Mouse (Mus musculus) testis, adult 10 weeks (tissue): Measurements from ENCODE around the gene Ap3d1. TPM values are rescaled to one million over a fixed set of nuclear protein-coding genes. Genes with fewer than 3 reads are reported as not detected.

ENCODE experiments used
- polyA plus RNA-seq: library from polyadenylated mRNA; stranded (reverse); fragments of 350-450 nt; fragmentation: Illumina TruSeq; extraction: RNeasy Lipid Tissue Mini Kit (QIAGEN cat#74804); gene quantifications from one replicate; pipeline ENCODE4 v1.2.3, GENCODE M21; 2014; ENCODE audit warnings: low read depth, low replicate concordance

The Ap3d1 gene
- polyA plus RNA-seq: 18.3 TPM

GRCm38 (mm10) chr10:80742180-80742978 is at the start of gene Ap3d1:
TSS of gene Ap3d1 (minus strand) at chr10:80742264.

GRCm38 (mm10) chr10:80754594-80755290 is 12.7 kb upstream of the Ap3d1 start, which contains the start of gene Dot1l:
TSS of gene Dot1l (plus strand) at chr10:80755206.

GRCm38 (mm10) chr10:80701721-80702535 is 40.1 kb downstream of the Ap3d1 start, which contains the start of the genes Mob3a and Izumo4:
TSS of gene Mob3a (minus strand) at chr10:80701977.
TSS of gene Izumo4 (plus strand) at chr10:80702184.

GRCm38 (mm10) chr10:80677942-80678436 is 64.1 kb downstream of the Ap3d1 start, which contains the start of gene Mknk2:
TSS of gene Mknk2 (minus strand) at chr10:80678112.

Other genes with a start within 250 kb of the Ap3d1 start
- gene Onecut3, start 247.4 kb downstream of the Ap3d1 start, polyA plus RNA-seq: not detected
- 218 TPM for gene Atp8b3, start 203.1 kb downstream of the Ap3d1 start, polyA plus RNA-seq
- gene Rexo1, start 180.7 kb downstream of the Ap3d1 start, polyA plus RNA-seq: 1.9 TPM
- 1.7 TPM for gene Klf16, start 164.9 kb downstream of the Ap3d1 start, polyA plus RNA-seq
- gene Abhd17a, start 151.9 kb downstream of the Ap3d1 start, polyA plus RNA-seq: not detected
- gene Scamp4, start 139.4 kb downstream of the Ap3d1 start, polyA plus RNA-seq: 0.88 TPM
- gene Adat3, start 139.4 kb downstream of the Ap3d1 start, polyA plus RNA-seq: not detected
- gene Gm49322, start 136.2 kb downstream of the Ap3d1 start, polyA plus RNA-seq: not detected
- gene Csnk1g2, start 119.4 kb downstream of the Ap3d1 start, polyA plus RNA-seq: 6.7 TPM
- 0.13 TPM for gene Btbd2, start 85.2 kb downstream of the Ap3d1 start, polyA plus RNA-seq
- 1.7 TPM for gene Mknk2, start 64.2 kb downstream of the Ap3d1 start, polyA plus RNA-seq
- gene Mob3a, start 40.3 kb downstream of the Ap3d1 start, polyA plus RNA-seq: 2.6 TPM
- gene Izumo4, start 40.1 kb downstream of the Ap3d1 start, polyA plus RNA-seq: 20.6 TPM
- gene Dot1l, start 12.9 kb upstream of the Ap3d1 start, polyA plus RNA-seq: 7.6 TPM
- 5.3 TPM for gene Sf3a2, start 55.9 kb upstream of the Ap3d1 start, polyA plus RNA-seq
- gene Plekhj1, start 56.4 kb upstream of the Ap3d1 start, polyA plus RNA-seq: 3.8 TPM
- gene Amh, start 63.0 kb upstream of the Ap3d1 start, polyA plus RNA-seq: not detected
- not detected for gene Jsrp1, start 71.2 kb upstream of the Ap3d1 start, polyA plus RNA-seq
- gene Oaz1, start 84.4 kb upstream of the Ap3d1 start, polyA plus RNA-seq: 30.7 TPM
- 0.06 TPM for gene Lingo3, start 101.8 kb upstream of the Ap3d1 start, polyA plus RNA-seq
- 2.3 TPM for gene Lsm7, start 112.9 kb upstream of the Ap3d1 start, polyA plus RNA-seq
- gene Sppl2b, start 113.0 kb upstream of the Ap3d1 start, polyA plus RNA-seq: 1.7 TPM
- not detected for gene Tmprss9, start 129.6 kb upstream of the Ap3d1 start, polyA plus RNA-seq
- gene Timm13, start 158.7 kb upstream of the Ap3d1 start, polyA plus RNA-seq: not detected
- 1.6 TPM for gene Lmnb2, start 176.0 kb upstream of the Ap3d1 start, polyA plus RNA-seq
- gene Gadd45b, start 187.8 kb upstream of the Ap3d1 start, polyA plus RNA-seq: 3.8 TPM